Mouse (Mus musculus): Measurements from ENCODE around the gene Gsap.

DNA sequence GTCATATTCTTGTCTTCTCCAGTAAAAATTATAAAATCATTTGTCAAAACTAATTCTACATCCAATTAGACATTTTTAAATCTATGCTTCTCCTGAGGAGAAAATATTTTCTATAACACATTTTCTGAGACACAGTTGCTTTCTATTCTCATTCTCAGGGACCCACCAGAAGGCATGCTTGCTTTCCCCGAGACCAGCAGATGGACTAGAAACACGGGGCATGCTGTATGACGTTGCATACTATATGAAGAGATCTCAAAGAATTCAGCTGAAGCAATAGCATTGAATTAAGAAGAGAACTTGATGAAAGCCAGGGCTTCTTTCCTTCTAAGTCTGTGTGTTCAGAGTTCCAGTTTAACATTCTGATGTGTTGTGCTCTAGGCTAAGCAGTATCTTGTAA is 128.6 kb downstream of the Gsap start:
- TF ChIP-seq CTCF (conservative IDR thresholded peaks at IDR 0.05; ENCODE audit: low read length) = no peak
- TF ChIP-seq POU5F1 (IDR thresholded peaks at IDR 0.05; ENCODE audit: borderline replicate concordance, low read length) = no peak
- no peak for TF ChIP-seq NANOG (IDR thresholded peaks at IDR 0.05; ENCODE audit: borderline replicate concordance, low read length)
